Mouse (Mus musculus): Measurements from ENCODE around the gene Epb41l3. TPM values are rescaled to one million over a fixed set of nuclear protein-coding genes. Genes with fewer than 3 reads are reported as not detected.

Gene Epb41l3
- polyA plus RNA-seq, 1 experiment from 2014 or later, result 153 TPM

- ATAC-seq (ENCODE audit: insufficient number of reproducible peaks, insufficient read depth, low FRiP score, low TSS enrichment, low read depth), result no peak
- no peak overlapping the region for H3K4me2 ChIP-seq
- H3K4me3 ChIP-seq, result no peak overlapping the region
- no peaks in the 10 kb centered on the region for H3K9me3 ChIP-seq
- H3K27ac ChIP-seq, result no peak overlapping the region
- peaks cover 60% of the 10 kb centered on the region for H3K4me1 ChIP-seq
- no peaks in the 10 kb centered on the region for H3K27me3 ChIP-seq
- no peaks in the 10 kb centered on the region; the same call in 1 of the 2 replicates for H3K36me3 ChIP-seq
- H3K9ac ChIP-seq, result no peak overlapping the region
- WGBS, result 73% methylated on average over 6 of the region's 6 CpGs
Observed at GRCm38 (mm10) chr17:69195758-69196157, 120.3 kb downstream of the Epb41l3 start.

- H3K9me3 ChIP-seq, result no peaks in the 10 kb centered on the region
- ATAC-seq (ENCODE audit: insufficient number of reproducible peaks, insufficient read depth, low FRiP score, low TSS enrichment, low read depth), result no peak
- no peaks in the 10 kb centered on the region; the same call in 1 of the 2 replicates for H3K36me3 ChIP-seq
- no peak overlapping the region for H3K4me3 ChIP-seq
- H3K9ac ChIP-seq, result no peak overlapping the region
- WGBS, result 79% methylated on average over 10 of the region's 10 CpGs
- H3K4me1 ChIP-seq, result peaks cover 60% of the 10 kb centered on the region
- no peak overlapping the region for H3K27ac ChIP-seq
- H3K27me3 ChIP-seq, result no peaks in the 10 kb centered on the region
- no peak overlapping the region for H3K4me2 ChIP-seq
Observed at GRCm38 (mm10) chr17:69196656-69197055, 121.2 kb downstream of the Epb41l3 start.

GRCm38 (mm10) chr17:69198805-69199204 is 123.3 kb downstream of the Epb41l3 start:
- Histone ChIP-seq H3K9ac (no peak overlapping the region), H3K27ac (no peak overlapping the region), H3K27me3 (no peaks in the 10 kb centered on the region), H3K36me3 (no peaks in the 10 kb centered on the region; the same call in 1 of the 2 replicates), H3K9me3 (no peaks in the 10 kb centered on the region), H3K4me3 (no peak overlapping the region), H3K4me1 (peaks cover 40% of the 10 kb centered on the region), H3K4me2 (no peak overlapping the region)
- WGBS, result 31% methylated on average over 1 of the region's 1 CpGs
- no peak for ATAC-seq (ENCODE audit: insufficient number of reproducible peaks, insufficient read depth, low FRiP score, low TSS enrichment, low read depth)

- peaks cover 31% of the 10 kb centered on the region for H3K4me1 ChIP-seq
- ATAC-seq (ENCODE audit: insufficient number of reproducible peaks, insufficient read depth, low FRiP score, low TSS enrichment, low read depth), result no peak
- no peak overlapping the region for H3K4me3 ChIP-seq
- WGBS, result 81% methylated on average over 6 of the region's 6 CpGs
- H3K36me3 ChIP-seq, result no peaks in the 10 kb centered on the region; the same call in 1 of the 2 replicates
- H3K27me3 ChIP-seq, result no peaks in the 10 kb centered on the region
- no peak overlapping the region for H3K27ac ChIP-seq
- H3K9me3 ChIP-seq, result no peaks in the 10 kb centered on the region
- H3K9ac ChIP-seq, result no peak overlapping the region
- no peak overlapping the region for H3K4me2 ChIP-seq
Observed at GRCm38 (mm10) chr17:69199827-69200226, 124.3 kb downstream of the Epb41l3 start.

- Histone ChIP-seq H3K4me1 (peaks cover 24% of the 10 kb centered on the region), H3K27me3 (no peaks in the 10 kb centered on the region), H3K27ac (no peak overlapping the region), H3K9me3 (no peaks in the 10 kb centered on the region), H3K36me3 (no peaks in the 10 kb centered on the region), H3K4me3 (no peak overlapping the region), H3K4me2 (no peak overlapping the region), H3K9ac (no peak overlapping the region)
- ATAC-seq (ENCODE audit: insufficient number of reproducible peaks, insufficient read depth, low FRiP score, low TSS enrichment, low read depth), result no peak
- WGBS, result 92% methylated on average over 8 of the region's 8 CpGs
Observed at GRCm38 (mm10) chr17:69200936-69201335, 125.5 kb downstream of the Epb41l3 start.

- Histone ChIP-seq H3K27ac (no peak overlapping the region), H3K9me3 (no peaks in the 10 kb centered on the region), H3K4me1 (peaks cover 20% of the 10 kb centered on the region; the same call in 1 of the 2 replicates), H3K4me2 (no peak overlapping the region), H3K9ac (no peak overlapping the region), H3K36me3 (peaks cover 22% of the 10 kb centered on the region), H3K27me3 (no peaks in the 10 kb centered on the region), H3K4me3 (no peak overlapping the region)
- WGBS, result 85% methylated on average over 5 of the region's 5 CpGs
- ATAC-seq (ENCODE audit: insufficient number of reproducible peaks, insufficient read depth, low FRiP score, low TSS enrichment, low read depth), result no peak
Observed at GRCm38 (mm10) chr17:69205282-69205999, 130.0 kb downstream of the Epb41l3 start.

- H3K4me3 ChIP-seq, result no peak overlapping the region
- WGBS, result 23% methylated on average over 15 of the region's 15 CpGs
- H3K27ac ChIP-seq, result no peak overlapping the region; the same call in 1 of the 2 replicates
- H3K9ac ChIP-seq, result no peak overlapping the region
- H3K36me3 ChIP-seq, result peaks cover 37% of the 10 kb centered on the region
- peaks cover 20% of the 10 kb centered on the region; the same call in 1 of the 2 replicates for H3K4me1 ChIP-seq
- H3K4me2 ChIP-seq, result no peak overlapping the region
- no peaks in the 10 kb centered on the region for H3K9me3 ChIP-seq
- ATAC-seq (ENCODE audit: insufficient number of reproducible peaks, insufficient read depth, low FRiP score, low TSS enrichment, low read depth), result no peak
- no peaks in the 10 kb centered on the region for H3K27me3 ChIP-seq
Observed at GRCm38 (mm10) chr17:69207562-69208312, 132.3 kb downstream of the Epb41l3 start.

- Histone ChIP-seq H3K4me1 (peaks cover 20% of the 10 kb centered on the region; the same call in 1 of the 2 replicates), H3K27me3 (no peaks in the 10 kb centered on the region), H3K27ac (no peak overlapping the region), H3K4me3 (no peak overlapping the region), H3K4me2 (no peak overlapping the region), H3K36me3 (peaks cover 63% of the 10 kb centered on the region), H3K9ac (no peak overlapping the region), H3K9me3 (no peaks in the 10 kb centered on the region)
- no peak for ATAC-seq (ENCODE audit: insufficient number of reproducible peaks, insufficient read depth, low FRiP score, low TSS enrichment, low read depth)
Observed at GRCm38 (mm10) chr17:69211065-69211464, 135.6 kb downstream of the Epb41l3 start.

- Histone ChIP-seq H3K9me3 (no peaks in the 10 kb centered on the region), H3K36me3 (peaks cover 56% of the 10 kb centered on the region), H3K27ac (no peak overlapping the region), H3K9ac (no peak overlapping the region), H3K27me3 (no peaks in the 10 kb centered on the region), H3K4me1 (no peaks in the 10 kb centered on the region), H3K4me3 (no peak overlapping the region), H3K4me2 (no peak overlapping the region)
- ATAC-seq (ENCODE audit: insufficient number of reproducible peaks, insufficient read depth, low FRiP score, low TSS enrichment, low read depth), result no peak
- 93% methylated on average over 3 of the region's 3 CpGs for WGBS
Observed at GRCm38 (mm10) chr17:69216120-69216519, 140.6 kb downstream of the Epb41l3 start.

GRCm38 (mm10) chr17:69220849-69221248 is 145.4 kb downstream of the Epb41l3 start:
- Histone ChIP-seq H3K4me2 (no peak overlapping the region), H3K9me3 (no peaks in the 10 kb centered on the region), H3K4me1 (peaks cover 9% of the 10 kb centered on the region), H3K36me3 (peaks cover 50% of the 10 kb centered on the region), H3K27me3 (no peaks in the 10 kb centered on the region), H3K9ac (no peak overlapping the region), H3K27ac (no peak overlapping the region), H3K4me3 (no peak overlapping the region)
- no peak for ATAC-seq (ENCODE audit: insufficient number of reproducible peaks, insufficient read depth, low FRiP score, low TSS enrichment, low read depth)
- 79% methylated on average over 7 of the region's 7 CpGs for WGBS

GRCm38 (mm10) chr17:69221377-69221776 is 145.9 kb downstream of the Epb41l3 start:
- Histone ChIP-seq H3K9me3 (no peaks in the 10 kb centered on the region), H3K9ac (no peak overlapping the region), H3K27me3 (no peaks in the 10 kb centered on the region), H3K4me3 (no peak overlapping the region), H3K4me1 (peaks cover 14% of the 10 kb centered on the region), H3K4me2 (no peak overlapping the region), H3K27ac (no peak overlapping the region), H3K36me3 (peaks cover 50% of the 10 kb centered on the region)
- WGBS, result 71% methylated on average over 6 of the region's 6 CpGs
- ATAC-seq (ENCODE audit: insufficient number of reproducible peaks, insufficient read depth, low FRiP score, low TSS enrichment, low read depth), result no peak
